Mouse (Mus musculus) cerebellum, adult 11-12 months (tissue): ENCODE data around the gene Odaph.

Source experiments
- DNase-seq: peaks from one replicate; pipeline ENCODE4 v3.0.0; 2022

Gene Odaph

DNA sequence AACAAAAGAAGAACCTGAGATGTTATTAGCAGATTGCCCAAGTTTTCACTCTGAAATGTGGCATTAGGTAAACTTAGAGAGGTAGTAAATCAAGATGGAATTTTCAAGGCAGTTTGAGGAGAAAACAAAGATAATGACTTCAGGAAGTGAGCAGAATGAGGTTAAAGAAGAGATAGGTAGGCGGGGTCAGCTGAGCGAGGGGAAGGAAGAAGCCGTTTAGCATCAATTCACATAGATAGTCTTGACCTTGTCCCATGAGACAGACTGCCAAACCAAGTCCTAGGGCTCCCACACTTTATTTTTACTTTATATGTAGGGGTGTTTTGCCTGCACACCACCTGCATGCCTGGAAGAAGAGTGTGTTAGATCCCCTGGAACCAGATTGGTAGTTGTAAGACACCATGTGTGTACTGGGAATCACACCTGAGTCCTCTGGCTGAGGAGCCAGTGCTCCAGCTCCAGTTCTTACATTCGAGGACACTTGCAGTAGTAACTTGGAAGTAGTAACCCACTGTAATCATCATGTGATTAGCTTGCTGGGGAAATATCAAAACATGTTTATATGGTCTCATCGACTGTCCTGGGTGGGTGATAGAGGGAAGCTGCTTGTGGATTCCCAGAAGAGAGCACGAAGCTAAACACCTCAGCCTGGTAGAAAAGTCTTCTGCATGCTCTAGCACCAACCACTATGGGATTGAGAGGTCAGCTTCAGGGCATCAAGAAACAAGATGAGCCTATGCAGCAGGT is 4.1 kb downstream of the Odaph start:
- DNase-seq: no peak

- DNase-seq: no peak
These were observed 5.8 kb downstream of the Odaph start for GRCm38 (mm10) chr5:91993061-91993460.

GRCm38 (mm10) chr5:91994546-91994945 is 7.3 kb downstream of the Odaph start:
- DNase-seq: no peak

DNA sequence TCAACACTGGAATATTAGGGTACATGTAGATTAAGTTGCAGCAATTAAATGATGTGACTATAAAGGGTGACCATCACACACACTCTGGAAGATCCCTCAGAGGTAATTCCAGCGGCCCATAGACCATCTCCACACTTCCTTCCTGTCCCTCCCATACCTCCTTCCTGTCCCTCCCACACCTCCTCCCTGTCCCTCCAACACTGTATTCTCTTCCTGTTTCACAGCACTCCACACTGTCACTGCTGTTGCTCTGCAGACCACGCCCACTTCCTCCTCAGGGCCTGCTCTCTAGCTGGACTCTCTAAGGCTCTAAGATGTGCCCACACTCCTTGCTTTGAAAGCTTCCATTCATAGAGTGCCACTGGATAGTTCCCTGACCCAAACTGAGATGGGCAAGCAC is 13.5 kb downstream of the Odaph start:
- no peak for DNase-seq

DNA sequence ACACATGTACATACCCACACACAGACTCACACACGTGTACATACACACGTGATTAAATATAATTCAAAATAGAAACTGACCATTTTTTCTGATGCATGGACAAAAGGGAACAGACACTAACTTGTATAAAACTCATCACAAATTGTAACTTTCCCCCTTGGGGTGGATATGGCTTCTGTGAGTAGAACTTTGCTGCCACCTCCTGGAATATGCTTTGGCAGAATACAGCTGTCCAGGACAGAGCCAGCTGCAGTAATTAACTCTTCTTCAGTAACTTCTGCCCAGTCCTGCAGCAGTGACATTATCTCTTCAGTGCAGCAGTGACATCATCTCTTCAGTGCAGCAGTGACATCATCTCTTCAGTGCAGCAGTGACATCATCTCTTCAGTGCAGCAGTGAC is 15.7 kb downstream of the Odaph start:
- DNase-seq: no peak

GRCm38 (mm10) chr5:92009827-92010226 is 22.6 kb downstream of the Odaph start:
- no peak for DNase-seq

- DNase-seq: no peak
These were observed 24.5 kb downstream of the Odaph start for GRCm38 (mm10) chr5:92011756-92012155.

- DNase-seq: no peak
These were observed 32.7 kb downstream of the Odaph start for GRCm38 (mm10) chr5:92019960-92020359.

DNA sequence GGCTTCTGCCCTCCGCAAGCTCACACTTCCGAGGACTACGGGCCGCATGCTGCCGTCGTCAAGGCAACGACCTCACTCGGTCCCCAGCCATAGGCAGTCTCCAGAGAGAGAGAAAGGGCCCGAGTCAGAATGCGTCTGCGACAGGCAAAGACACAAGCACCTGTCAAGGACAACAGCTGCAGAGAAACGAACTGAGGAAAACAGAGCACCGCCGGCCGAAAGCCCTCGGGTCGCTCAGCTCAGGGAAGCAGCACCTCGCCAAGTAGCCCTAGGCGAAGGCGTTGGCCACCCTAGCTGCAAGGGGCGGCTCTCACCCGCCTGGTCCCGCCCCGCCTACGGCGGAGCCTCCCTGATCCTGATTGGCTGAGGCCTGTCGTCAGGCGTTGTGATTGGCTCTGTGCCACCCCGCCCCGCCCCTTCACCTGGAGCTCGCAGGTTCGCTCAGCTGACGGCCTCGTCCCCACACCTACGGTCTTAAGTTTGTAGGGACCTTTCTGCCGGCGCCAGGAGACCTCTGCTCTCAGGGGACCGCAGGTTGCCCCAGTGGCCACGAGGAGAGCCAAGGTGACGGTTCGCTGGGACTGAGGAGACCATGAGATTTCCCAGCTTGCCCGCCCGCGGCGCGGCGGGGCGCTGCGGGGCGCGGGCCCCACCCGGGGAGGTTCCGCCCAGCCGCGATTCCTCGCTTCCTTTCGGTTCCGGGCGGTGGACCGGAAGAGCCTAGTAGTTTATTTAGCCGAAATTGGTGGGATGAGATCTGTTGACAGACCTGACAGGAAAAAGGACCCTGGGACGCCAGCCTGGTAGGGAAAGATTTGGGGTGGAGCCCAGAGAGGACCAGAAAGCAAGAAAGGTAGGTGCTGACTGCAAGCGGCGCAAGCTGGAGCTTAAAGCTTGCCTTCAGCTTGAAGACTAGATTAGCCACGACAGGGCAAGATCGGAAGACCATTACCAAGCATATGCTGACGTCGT is 55.4 kb downstream of the Odaph start:
- DNase-seq: peak; percentile 98

GRCm38 (mm10) chr5:92043783-92044182 is 56.5 kb downstream of the Odaph start, which contains the start of gene Cdkl2:
Gene Cdkl2, minus strand, starts transcription at chr5:92043883.
- DNase-seq: no peak
